Mouse (Mus musculus): Measurements from ENCODE around the gene Nme7.

- TF ChIP-seq CTCF (IDR thresholded peaks at IDR 0.05; ENCODE audit: low read depth) (no peak), EP300 (optimal IDR thresholded peaks at IDR 0.05) (no peak)
Measured at GRCm38 (mm10) chr1:164413608-164414007, 109.7 kb downstream of the Nme7 start.
